Mouse (Mus musculus) right cerebral cortex, postnatal 10 days (tissue): Measurements from ENCODE around the gene Spaca6.

Experiments
- DNase-seq, 2 experiments: peaks; one replicate each; pipeline ENCODE4 v3.0.0; 2021; ENCODE audit warnings: low spot score in 2 of 2

Spaca6 gene

DNA sequence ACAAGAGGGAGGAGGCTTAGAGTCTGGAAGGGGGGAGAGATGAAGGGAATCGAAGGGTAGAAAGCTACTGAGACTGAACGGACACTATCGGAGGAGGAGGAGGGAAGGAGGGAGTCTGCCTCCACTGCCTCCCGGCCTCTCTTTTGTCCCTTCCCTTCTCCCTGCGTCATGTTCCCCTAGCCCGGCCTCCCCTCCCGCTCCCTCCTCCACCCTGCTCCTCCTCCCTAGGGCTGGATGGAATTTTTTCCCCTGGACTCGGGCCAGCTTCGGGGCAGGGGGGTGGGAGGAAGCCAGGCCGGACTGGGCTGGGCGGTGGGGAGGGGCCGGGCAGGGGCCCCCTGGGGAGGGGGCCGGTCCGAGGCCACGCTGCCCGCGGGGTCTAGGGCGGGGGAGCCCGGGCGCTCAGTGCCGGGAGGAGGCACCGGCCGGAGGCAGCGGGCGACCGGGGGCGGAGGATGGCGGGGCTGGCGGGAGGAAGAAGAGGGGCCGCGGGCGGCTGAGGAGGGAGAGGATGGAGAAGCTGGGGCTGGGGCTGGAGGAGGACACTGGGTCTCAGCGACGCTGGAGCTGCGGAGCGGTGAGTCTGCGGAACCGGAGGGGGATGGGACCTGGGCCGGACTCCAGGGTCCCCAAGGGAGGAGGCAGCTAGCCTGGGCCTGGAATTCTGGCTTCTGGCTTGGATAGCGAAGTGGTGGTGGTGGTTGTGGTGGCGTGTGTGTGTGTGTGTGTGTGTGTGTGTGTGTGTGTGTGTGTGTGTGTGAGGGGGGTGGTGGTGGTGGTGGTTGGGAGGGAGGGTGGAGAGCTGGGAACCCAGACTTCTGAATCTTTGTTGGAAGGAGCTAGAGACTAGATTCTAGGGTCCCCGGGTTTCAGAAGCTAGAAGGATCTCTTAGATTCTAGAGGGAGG, at the start of gene Spaca6:
Gene Spaca6 (plus strand): TSS at position 408 of the 907 bp plus-strand sequence.
- DNase-seq = peak; percentile 93 to 95

DNA sequence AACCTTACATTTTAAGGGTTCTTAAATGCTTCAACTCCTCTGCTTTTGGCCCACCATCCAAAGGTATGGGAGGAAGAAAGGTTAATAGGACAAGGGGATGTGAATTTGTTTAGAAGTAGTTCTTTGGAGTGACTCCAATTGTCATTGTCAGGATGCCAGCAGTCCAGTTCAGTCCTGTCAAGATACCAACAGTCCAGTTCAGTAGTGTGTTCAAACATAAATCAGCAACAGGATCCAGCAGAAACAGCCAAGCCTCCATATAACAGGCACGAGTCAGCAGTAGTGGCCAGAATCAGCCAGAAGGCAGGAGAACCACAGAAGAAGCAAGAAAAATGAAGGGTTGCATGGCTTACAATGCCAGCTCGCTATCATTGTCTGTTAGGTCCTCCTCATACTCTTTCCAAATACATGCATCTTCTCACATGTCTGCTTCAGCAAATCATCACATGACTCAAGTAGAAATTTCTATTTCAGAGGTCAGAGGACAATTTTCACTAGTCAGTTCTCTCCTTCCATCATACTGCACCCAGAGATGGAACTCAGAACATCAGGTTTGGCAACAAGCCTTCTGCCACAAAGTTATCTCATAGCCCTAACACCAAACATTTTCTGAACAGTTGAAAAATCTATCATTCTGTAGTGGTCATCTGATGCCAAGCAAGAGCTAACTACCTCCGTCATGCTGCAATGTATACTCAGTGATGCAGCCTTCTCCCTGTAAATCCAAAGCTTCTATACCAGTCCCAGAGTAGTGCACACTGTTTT, 35.9 kb upstream of the Spaca6 start:
- no peak for DNase-seq

DNA sequence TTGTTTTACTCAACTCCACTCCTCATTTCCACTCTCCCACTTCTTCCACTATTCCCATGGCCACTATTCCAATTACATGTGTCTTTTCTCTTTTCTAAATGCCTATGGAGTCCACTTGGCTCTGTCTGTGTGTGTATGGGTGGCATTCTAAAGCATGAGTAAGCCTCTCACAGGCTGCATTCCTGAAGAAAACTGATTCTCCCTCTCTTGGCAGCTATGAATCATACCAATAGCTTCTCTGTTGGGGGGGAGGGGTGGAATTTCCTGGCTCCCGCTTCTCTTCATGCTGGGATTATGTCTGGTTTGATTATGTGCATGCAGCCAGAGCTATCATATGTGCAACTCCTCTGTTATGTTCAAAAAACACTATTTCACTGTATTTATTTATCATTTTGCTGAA, 34.4 kb upstream of the Spaca6 start:
- DNase-seq = peak; percentile 27 to 35

DNA sequence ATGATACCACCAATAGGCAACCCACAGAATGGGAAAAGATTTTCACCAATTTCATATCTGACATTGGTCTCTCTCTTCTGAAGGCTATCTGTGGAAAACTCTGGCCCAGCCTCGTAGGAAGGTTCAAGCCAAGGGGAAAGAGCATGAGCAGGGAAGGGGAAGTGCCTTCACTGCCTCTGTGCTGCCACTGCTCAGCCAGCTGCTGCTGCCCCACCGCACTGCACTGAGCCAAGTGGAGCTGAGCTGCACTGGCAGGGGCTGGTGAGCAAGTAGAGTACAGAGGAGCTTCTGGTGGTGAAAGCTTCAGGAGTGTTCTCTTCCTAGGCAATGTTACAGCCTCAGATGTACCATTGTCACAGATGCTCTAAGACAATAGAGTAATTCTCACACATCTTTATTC, 31.4 kb upstream of the Spaca6 start:
- no peak for DNase-seq

DNA sequence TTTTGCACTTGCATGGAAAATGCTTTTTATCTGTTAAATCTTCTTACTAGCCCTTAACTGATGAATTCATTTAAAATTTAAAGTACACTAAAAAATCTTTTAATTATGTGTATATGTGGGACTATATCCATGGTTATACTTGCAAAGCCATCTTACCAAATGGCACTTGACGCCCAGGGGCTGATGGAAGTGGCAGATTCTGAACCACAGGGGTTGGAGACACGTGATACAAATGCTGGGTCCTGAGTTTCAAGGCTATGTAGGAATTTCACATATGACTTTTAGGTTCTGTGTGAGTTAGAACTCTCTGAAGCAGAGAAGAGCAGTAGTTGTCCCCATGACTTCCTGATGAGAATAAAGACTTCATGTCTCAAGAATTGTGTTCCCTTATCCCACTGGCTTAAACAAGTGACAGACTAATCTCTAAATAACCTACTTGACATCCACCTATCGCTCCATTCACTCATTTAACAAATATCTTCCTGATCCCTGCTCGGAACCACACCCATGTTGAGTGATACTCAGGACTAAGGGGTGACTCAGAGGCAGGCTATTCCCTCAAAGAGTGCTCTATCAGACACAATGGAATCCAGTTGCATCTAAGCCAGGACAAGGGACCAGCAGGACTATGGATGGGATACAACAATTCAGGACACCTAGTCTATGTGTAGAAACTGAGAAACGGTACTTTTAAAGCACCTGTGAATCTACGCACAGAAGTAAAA, 3.2 kb upstream of the Spaca6 start:
- DNase-seq = no peak

DNA sequence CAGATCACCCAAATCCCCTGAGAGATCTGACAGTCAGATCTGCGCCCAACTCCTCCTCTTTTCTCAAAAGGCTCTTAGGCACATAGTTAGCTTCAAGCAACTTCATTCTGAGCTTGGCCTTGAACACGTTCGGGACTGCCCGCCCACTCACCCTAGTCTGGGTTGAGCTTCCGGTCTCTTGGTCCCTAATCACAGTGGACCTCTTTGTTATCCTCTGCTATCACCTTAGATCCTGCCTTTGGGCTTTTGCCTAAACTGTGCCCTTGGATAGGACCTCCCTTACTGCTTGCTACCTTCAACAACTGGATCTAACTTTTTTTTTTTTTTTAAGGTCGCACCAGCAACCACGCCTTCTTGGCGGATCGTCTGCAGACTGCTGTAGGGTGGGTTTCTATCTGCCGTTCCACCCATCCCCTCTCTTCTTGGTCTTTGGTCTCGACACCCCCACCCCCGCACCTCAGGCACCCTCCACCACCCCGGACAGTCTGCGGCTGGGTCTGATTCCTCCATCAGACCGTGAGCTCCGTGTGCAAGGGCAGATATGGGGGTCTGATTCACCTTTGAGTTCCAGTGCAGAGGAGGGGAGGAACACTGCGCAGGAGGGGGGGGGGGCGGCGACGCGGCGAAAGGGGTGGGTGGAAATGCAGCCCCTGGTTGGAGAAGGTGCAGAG, 902 bp upstream of the Spaca6 start:
- DNase-seq = peak; percentile 61 to 73

DNA sequence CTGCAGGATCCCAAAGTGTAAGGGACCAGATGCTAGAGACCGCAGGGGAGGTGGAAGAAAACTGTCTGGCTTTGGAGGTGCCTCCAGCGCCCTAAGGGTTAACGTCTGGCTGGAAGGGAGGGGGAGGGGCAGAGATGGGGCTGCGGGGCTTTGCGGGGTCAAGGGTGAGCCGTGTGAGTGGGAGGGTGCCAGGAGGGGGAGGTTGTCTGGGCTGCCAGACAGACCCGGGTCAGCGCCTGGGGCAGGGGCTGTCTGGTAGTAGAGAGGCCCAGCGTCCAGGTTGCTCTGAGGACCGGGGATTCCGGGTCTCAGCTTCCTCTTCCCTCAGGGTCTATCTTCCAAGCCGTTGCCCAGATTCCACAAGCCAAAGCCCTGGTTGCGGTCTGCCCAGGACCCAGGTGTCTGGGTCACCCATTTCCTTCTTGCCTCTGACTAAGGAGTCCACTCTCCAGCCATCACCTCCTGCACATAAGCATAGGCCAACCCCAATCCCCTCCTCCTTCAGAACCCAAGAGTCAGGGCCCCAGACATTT, 766 bp downstream of the Spaca6 start:
- peak; percentile 75 to 80 for DNase-seq

DNA sequence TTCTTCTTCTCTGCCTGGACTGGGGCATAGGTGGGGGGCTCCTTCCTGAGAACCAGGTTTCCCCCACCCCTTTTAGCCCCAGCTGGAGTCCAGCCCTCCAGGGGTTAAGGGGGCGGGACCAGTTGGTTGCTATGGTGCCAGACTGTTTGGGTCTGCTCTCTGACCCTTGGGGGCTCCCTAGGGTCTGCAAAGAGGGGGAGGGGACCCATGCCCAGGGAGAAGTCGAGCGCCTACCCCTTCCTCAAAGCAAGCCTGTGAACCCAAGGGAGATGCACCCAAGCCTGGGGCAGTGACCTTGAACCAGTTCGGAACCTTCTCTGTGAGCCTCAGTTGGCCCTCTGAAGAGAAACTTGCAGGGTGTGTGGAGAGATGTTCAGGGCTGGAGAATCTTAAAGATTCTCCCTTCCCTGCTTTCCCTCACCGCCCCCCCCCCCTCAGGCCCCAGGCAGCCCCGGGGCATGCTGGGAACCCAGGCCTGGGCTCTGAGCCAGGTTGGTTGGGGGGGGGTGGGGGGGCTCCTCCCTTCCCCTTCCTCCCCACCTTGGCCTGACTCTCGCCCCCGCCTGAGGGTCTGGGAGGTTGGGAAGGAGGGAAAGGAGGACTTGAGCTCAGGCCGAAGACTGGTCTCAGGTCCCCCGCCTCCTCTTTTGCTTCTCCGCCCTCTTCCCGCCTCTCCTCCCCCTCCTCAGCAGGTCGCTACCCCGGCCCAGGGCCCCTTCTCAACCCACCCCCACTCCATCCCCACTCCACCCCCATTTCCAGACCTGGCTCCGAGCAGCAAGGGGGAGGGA, 1.4 kb downstream of the Spaca6 start:
- DNase-seq = peak; percentile 69 to 75

DNA sequence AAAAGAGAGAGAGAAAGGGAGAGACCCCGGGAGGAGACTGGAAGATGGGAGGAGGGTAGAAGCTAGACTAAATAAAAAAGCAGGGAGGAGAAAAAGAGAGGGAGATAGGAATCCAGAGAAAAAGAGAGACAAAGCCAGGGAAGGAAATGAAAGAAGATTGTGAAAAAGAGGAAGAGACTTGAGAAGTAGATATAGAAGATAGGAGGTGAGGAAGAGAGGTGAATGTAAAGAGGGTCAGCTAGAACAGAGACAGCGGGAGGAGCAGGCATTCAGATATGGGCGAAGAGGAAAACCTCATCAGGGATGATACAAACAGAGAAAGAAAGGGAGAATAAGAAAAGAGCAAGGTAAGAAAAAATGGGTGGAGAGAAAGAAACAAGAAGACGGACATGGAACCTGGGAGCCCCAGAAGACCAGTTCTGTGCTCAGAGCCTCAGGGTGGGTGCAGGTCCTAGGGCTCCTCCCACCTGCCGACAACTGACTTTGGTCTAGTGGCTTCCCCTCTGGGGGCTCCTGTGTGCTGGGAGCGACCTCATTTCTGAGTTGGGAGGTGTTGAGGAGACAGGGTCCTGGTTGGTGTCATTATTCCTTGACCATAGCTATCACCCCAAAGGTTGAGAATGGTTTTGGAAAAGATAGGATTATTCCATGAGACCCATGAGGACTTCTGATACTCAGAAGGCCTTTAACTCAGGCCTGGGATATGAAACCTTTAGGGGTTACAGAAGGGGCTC, 2.3 kb downstream of the Spaca6 start:
- DNase-seq = peak in 1 of 2 experiments; percentile 47

DNA sequence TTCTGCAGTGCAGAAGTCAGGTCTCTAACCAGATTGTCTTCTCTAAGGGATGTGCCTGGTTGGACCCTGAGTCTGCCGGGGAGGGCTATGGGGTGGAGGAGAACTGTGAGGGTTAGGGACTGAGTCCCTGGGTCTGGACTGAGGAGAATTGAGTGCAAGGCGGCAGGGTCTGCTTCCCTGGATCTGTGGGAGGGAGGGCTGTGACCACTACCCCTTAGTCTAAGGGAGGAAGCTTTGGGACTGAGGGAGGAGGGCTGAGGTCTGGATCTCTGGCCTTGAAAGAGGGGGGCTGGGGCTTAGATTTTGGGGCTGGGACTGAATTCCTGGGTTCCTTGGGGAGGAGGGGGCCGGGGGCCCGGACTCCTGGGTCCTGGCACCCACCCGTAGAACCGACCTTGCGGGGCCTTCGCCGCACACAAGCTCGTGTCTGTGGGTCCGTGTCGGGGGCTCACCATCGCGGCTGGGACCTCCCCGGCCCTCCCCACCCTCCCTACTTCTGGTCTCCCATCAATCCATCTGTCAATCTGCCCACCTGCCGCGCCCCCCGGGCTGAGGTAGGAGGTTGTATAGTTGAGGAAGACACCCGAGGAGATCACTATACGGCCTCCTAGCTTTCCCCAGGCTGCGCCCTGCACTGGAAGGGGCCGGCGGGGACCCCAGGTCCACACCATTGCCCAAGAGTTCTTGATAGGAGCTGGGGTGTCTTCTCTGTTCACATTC, 3.0 kb downstream of the Spaca6 start:
- DNase-seq = peak in 1 of 2 experiments; percentile 32

DNA sequence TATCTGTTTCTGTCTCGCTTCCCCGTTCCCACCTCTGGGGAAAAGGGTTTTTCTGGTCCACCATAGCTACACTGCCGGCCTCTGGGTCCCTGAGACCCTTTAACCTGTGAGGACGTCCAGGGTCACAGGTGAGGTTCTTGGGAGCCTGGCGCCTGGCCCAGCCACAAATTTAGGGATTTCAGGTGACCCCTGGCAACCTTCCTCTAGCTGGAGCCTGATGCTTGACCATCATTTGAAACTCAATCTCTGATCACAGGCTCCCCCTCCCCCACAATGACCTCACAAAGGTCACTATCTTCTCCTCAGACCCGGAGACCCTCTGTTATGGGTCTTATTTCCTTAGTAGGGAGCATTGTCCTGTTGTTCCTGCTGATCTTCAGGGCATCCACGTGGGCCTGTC, 3.8 kb downstream of the Spaca6 start:
- DNase-seq = no peak

DNA sequence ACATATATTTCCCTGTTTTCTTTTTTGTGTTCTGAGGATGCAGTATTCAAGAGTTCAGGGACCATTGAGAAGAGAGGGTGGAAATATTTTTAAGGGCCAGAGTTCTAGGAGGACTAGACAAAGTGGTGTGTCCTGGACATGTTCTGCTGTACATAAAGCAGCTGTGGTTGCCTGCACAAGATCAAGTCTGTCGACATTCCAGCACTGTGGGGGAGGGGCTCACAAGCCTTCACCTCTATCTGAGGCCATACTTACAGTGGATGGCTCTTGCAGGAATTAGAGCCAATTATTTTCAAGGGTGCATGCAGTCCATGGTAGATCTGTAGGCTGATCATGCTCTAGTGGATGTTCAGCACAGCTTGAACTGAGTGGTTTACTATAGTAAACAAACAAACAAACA, 7.9 kb downstream of the Spaca6 start:
- DNase-seq = no peak

DNA sequence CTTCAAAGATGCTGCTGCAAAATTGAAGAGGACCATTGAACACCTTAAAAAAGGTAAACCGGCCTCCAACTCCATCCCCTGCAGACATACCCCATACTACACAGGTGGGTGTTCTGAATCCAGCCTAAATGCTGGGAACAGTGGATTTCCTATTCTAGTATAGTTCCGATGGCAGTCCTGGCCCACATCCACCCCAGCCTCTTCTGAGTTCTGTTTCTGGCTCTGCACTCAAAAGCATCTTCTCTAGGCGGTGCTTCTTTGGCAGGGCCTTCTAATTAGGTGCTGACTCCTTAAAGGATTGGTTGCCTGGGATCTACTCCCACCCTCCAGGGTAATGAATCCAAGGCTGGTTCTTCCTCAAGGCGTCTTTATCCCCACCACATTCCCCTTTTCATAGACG, 9.1 kb downstream of the Spaca6 start:
- DNase-seq = no peak

DNA sequence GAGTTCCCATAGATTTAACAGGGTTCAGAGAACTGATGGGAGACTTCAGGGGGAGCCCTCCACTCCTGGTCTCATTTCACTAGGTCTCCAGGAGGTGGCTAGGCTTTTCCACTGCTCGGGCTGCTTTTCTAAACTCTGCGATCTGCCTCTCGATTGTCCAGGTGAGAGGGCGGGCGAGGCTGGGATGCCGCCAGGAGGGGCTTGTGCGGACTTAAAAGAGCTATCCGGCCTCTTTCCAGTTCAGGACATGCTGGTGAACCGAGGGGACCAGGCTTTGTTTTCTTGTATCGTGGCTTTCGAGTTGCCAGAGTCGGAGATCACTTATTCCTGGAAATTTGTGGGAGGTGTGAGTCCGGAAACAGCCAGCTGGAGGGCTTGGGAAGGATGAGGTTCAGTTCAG, 10.5 kb downstream of the Spaca6 start:
- DNase-seq = peak in 1 of 2 experiments; percentile 53

DNA sequence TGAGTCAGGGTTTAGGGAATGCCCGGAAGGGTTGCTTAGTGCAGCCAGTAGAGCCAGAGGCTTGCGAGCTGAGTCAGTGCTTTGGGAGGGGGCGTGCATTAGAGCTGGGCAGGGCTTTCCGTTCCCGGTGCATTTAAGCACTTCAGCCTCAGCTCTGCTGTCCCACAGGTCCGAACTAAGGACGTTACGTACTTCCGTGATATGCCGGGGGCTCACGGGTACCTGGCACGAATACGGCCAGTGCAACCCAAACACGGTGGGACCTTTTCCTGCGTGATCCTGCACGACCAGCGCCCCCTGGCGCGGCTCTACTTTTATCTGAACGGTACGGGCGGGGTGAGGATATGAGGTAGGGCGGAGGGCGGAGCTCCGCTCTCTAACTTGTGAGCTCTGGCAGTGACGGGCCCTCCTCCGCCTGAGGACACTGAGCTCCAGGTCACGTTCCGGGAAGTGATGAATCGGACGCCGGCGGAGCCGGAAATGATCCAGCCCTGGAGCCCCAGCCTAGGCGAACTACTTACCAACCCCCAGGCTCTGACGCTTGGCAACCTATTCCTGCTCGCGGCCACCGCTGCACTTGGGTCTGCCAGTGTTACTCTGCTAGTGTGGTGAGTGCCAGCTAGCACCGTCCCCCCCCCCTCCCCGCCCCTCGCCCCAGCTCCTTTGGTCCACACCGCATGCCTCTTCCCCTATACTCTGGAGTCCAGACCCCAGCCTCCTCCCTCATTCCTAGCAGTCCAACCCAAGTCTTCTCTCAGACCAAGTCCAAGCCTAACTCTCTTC, 11.2 kb downstream of the Spaca6 start:
- peak; percentile 96 to 97 for DNase-seq

DNA sequence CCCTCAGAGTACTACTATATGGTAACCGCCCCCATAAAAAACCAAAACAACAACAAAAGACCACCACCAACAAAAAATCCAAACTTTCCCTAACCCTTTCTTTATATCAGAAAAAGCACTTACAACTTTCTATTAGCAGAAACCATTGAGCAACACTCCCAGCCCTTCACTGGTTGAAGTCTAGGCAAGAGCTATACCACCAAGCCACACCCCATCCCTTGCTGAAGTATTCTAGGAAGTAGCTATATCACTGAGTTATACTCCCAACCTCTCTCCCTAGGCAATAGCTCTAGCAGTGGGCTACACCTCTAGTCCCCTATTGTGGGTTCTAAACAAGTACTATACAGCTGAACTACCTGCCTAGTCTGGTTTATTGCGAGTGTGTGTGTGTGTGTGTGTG, 12.3 kb downstream of the Spaca6 start:
- no peak for DNase-seq

DNA sequence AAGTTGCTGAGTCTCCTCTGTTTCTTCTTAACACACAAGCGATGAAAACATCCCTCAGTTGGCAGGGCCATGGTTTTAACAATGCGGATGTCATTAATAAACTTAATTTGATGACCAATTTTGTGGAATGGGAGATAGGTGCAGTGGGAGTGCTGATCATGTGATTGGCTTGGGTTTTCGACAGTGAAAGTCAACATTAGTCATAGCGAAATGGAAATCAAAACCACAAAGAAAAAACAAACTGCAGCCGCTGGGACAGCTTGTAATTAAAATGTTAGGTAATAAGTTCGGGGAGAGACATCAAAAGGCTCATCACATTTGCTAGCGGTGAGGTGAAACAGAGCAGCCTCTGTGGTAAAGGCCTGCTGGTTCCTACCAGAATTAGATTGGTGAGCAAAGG, 13.8 kb downstream of the Spaca6 start:
- no peak for DNase-seq

DNA sequence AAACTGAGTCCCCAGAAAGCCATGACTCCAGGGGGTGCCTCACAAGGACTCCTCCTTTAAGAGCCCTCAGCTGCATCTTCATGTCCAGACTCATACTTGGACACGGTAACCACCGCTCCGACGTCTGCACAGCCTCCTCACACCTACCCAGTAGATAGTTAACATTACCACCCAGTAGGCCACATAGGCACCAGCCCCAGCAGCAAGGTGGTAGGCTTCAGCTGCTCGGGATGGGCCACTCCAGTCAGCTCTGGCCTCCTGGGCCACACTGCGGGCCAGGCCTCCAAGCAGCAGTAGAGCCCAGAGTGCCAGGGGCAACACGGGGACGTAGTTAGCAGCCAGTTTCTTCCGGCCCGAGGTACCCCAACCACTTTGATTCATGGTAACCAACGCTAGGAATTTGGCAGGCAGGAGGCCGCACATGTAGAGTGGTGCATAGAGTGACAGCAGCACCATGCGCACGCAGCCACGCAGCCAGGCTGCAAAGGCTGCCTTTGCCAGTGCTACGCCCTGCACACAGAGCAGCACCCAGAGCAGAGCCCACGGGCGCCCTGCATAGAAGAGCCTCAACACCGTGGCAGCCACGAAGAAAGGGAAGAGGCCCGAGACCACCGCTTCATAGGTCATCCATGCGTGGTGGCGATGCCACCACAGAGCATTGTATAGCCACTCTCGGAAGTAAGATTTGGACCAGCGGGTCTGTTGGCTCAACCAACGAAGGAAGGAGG, 16.7 kb downstream of the Spaca6 start:
- no peak for DNase-seq
